19 mouse cellular contexts compared by ENCODE assay signal in the genomic region with DNA sequence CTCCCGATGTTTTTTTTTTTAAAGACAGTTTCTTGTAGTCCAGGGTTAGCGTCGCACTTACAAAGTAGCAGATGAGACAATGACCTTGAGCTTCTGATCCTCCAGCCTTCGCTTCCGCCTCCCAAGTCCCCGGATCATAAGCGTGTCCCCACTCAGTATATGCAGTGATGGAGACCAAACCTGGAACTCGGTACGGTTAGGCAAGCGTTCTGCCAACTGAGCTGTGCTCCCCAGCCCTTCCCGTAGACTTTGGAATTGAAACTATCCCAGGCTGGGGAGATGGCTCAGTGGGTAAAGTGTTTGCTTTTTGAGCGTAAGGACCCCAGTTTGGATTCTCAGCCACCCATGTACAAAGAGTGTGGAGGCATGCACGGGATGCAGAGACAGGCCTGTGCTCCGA. TPM values are rescaled to one million over a fixed set of nuclear protein-coding genes. Genes with fewer than 3 reads are reported as not detected.
"Had no signal": no experiment of that assay in that cellular context is flagged by ENCODE, and none has a peak within 500 bp of the region (broad histone marks: within the 10 kb centered on the region; RNA-seq: fewer than 3 reads in every experiment).

No protein-coding gene starts in this region.

- H3K36me3 ChIP-seq: neural tube, embryonic 15.5 days had no signal

- DNase-seq: kidney, postnatal 25 days; lung, adult 2 months; lung, postnatal 14 days; right cerebral cortex, postnatal 4 days; spleen, adult 18-20 months; thymus, adult 18-20 months; thymus, postnatal 14 days had no signal

- H3K27ac ChIP-seq: left cerebral cortex, adult 2 months; macrophage; midbrain, embryonic 13.5 days; neural tube, embryonic 15.5 days had no signal

- H3K4me2 ChIP-seq: limb, embryonic 15.5 days; midbrain, embryonic 13.5 days; neural tube, embryonic 15.5 days had no signal

- H3K27me3 ChIP-seq: limb, embryonic 15.5 days; megakaryocyte, embryonic 14.5 days; midbrain, embryonic 13.5 days; neural tube, embryonic 15.5 days had no signal

- ATAC-seq: intestine, postnatal 0 days; midbrain, embryonic 13.5 days had no signal

- H3K9ac ChIP-seq: limb, embryonic 15.5 days; midbrain, embryonic 13.5 days; neural tube, embryonic 15.5 days had no signal

- H3K9me3 ChIP-seq: limb, embryonic 15.5 days; megakaryocyte, embryonic 14.5 days; midbrain, embryonic 13.5 days; neural tube, embryonic 15.5 days had no signal

- H3K4me3 ChIP-seq: left cerebral cortex, adult 2 months; limb, embryonic 15.5 days; megakaryocyte, embryonic 14.5 days; midbrain, embryonic 13.5 days; myocyte; neural tube, embryonic 15.5 days had no signal

RNA-seq across cellular contexts. Expression of a gene that starts 47.2 kb away (rescaled TPM):
- total RNA-seq: layer of hippocampus, postnatal 25 days; left cerebral cortex, adult 2 months; left cerebral cortex, postnatal 25 days had no signal
- polyA plus RNA-seq: limb, embryonic 11.5 days; limb, embryonic 15.5 days; macrophage; midbrain, embryonic 13.5 days; myocyte; neural tube, embryonic 11.5 days had no signal
